Mouse (Mus musculus) forebrain, embryonic 14.5 days (tissue): ENCODE data around the gene Spats2l. TPM values are rescaled to one million over a fixed set of nuclear protein-coding genes. Genes with fewer than 3 reads are reported as not detected.

Experiments used
- ATAC-seq: fragments of 200-750 bp; cut with Nextera tagmentation; 2 replicates; pipeline ENCODE4 v1.8.0; 2017; ENCODE audit warnings: mild to moderate bottlenecking, moderate library complexity
- DNase-seq: peaks from one replicate; pipeline ENCODE4 v3.0.0-alpha.2; 2015; ENCODE audit warnings: low spot score
- H3K27ac ChIP-seq: fragments of 300-500 bp; sonication (generic); 2 replicates; pipeline ENCODE4 v1.5.1; 2014; ENCODE audit warnings: low read depth, mild to moderate bottlenecking, control low read depth, low read length, moderate library complexity
- H3K27me3 ChIP-seq: fragments of 300-500 bp; sonication (generic); replicated peaks from 2 replicates; pipeline ENCODE4 v1.6.1; 2014; ENCODE audit warnings: low read length, control low read depth, mixed read lengths; ENCODE audit not compliant: control insufficient read depth, insufficient read depth
- H3K36me3 ChIP-seq: fragments of 300-500 bp; sonication (generic); 2 replicates; pipeline ENCODE4 v1.6.1; 2014; ENCODE audit warnings: low read length, control low read depth; ENCODE audit not compliant: control insufficient read depth, insufficient read depth
- H3K4me1 ChIP-seq: fragments of 300-500 bp; sonication (generic); 2 replicates; pipeline ENCODE4 v1.6.1; 2014; ENCODE audit warnings: antibody characterized with exemption, low read length, control low read depth; ENCODE audit not compliant: control insufficient read depth, insufficient read depth
- H3K4me2 ChIP-seq: fragments of 300-500 bp; sonication (generic); 2 replicates; pipeline ENCODE4 v1.6.1; 2014; ENCODE audit warnings: mild to moderate bottlenecking, control low read depth, low read length
- H3K4me3 ChIP-seq: fragments of 300-500 bp; sonication (generic); 2 replicates; pipeline ENCODE4 v1.5.1; 2014; ENCODE audit warnings: low read depth, low read length, control low read depth
- H3K9ac ChIP-seq: fragments of 300-500 bp; sonication (generic); 2 replicates; pipeline ENCODE4 v1.6.1; 2014; ENCODE audit warnings: mild to moderate bottlenecking, low read length, control low read depth, moderate library complexity
- H3K9me3 ChIP-seq: fragments of 300-500 bp; sonication (generic); replicated peaks from 2 replicates; pipeline ENCODE4 v1.6.1; 2016; ENCODE audit warnings: low read length, control low read depth, mixed read lengths; ENCODE audit not compliant: control insufficient read depth
- WGBS: fragments of 180-500 bp; shearing (Covaris S2); extraction: QIAGEN DNeasy Blood & Tissue Kit; methylation state at CpG from one replicate; pipeline ENCODE4 v1.1.7; 2014; 5-methylcytosine and 5-hydroxymethylcytosine counted together
- polyA plus RNA-seq: library from polyadenylated mRNA; unstranded; fragments of >200 nt; fragmentation: Nextera tagmentation; extraction: Ambion mirVana; gene quantifications from 2 replicates; pipeline ENCODE4 v1.2.1, GENCODE M21; 2014

Spats2l gene
- polyA plus RNA-seq, 1 experiment from 2014 or later = 45.4 TPM

DNA sequence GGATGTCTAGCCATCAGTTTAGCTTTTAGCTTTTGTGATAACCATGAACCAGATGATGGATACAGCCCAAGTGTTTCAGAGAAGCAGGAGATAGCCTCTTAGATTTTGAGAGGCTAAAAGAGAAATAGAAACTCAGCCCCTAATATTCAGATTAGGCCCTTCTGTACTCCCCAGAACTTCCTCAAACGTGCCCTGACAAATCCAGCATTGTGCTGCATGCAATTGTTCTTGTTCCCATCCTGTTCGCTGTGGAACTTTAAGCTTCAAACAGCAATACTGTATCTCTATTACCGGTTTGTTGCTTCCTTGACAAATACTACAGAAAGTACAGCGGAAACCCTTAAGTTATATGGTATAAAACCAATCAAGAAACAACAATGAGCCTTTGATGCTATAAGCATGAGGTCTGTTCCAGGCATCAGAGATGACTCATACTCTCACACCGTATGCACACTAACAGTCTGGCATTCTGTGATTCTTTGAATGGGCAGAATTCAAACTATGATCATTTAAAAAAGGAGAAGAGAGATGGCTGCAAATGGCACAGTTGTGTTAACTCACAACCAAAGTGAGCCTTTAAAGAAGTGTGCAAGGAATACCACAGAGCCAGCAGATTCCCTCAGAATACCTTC is 62.8 kb downstream of the Spats2l start:
- Histone ChIP-seq H3K9ac (no peak overlapping the region), H3K4me1 (no peaks in the 10 kb centered on the region), H3K4me2 (no peak overlapping the region), H3K9me3 (no peaks in the 10 kb centered on the region), H3K27me3 (no peaks in the 10 kb centered on the region), H3K27ac (no peak overlapping the region), H3K36me3 (no peaks in the 10 kb centered on the region), H3K4me3 (no peak overlapping the region)
- WGBS = 71% methylated on average over 5 of the region's 5 CpGs
- DNase-seq = no peak
- no peak for ATAC-seq

DNA sequence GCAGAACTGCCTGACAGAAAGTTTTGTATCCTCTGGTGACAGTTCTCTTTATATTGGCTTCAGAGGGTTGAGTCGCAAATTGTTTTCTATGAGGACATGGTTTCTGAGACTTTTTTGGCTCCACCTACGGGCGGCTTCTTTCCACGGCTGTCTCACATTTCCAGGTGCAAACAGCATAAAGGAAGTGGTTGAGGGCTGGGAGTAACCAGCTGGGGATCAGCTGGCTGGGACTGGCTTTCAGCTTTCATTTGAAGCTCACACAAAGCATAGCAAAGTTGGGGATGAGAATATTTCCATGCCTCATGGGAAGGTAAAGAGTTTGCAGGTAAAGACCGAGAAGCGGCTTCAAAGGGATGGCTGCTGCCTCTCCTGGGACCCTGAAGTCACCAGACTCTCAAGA is 65.9 kb downstream of the Spats2l start:
- 89% methylated on average over 6 of the region's 6 CpGs for WGBS
- no peak overlapping the region for H3K4me3 ChIP-seq
- H3K36me3 ChIP-seq = no peaks in the 10 kb centered on the region
- H3K9me3 ChIP-seq = no peaks in the 10 kb centered on the region
- no peak overlapping the region for H3K4me2 ChIP-seq
- no peak for DNase-seq
- no peak overlapping the region for H3K9ac ChIP-seq
- no peaks in the 10 kb centered on the region for H3K27me3 ChIP-seq
- no peak overlapping the region for H3K27ac ChIP-seq
- no peak for ATAC-seq
- H3K4me1 ChIP-seq = no peaks in the 10 kb centered on the region

DNA sequence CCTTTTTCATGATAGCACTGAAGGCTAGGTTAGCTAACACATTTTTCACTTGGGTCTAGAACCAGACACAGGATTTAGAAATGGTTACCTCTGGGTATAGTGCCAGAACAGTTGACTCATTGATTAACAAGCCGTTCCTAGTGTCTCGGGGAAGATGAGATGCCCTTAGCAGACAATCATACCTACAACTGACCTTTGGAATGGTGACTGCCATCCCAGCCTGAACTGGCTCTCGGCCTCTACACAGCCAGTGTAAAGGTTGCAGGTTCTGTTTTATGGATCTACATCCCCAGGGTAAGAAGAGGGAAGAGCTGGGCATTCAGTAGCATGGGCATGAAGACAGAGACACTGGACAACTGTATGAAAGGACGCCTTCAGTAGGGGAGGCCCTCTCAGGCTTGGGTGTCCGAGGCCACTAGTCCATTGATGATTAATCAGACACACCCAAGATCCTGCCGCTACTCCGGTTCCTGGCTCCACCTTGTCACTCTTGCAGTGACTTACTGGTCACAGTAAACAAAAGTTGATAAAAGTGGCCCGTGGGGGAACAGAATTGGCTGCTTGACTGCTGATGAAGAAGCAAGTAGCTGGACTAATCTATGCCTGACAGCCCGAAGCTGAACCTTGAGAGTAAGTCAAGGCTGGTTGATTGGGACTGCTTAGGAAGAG is 71.2 kb downstream of the Spats2l start:
- no peaks in the 10 kb centered on the region for H3K36me3 ChIP-seq
- DNase-seq (no peak), ATAC-seq (no peak)
- H3K4me3 ChIP-seq = no peak overlapping the region
- WGBS = 92% methylated on average over 9 of the region's 9 CpGs
- no peaks in the 10 kb centered on the region for H3K9me3 ChIP-seq
- peaks cover 21% of the 10 kb centered on the region for H3K4me1 ChIP-seq
- no peaks in the 10 kb centered on the region for H3K27me3 ChIP-seq
- H3K9ac ChIP-seq = no peak overlapping the region
- no peak overlapping the region for H3K4me2 ChIP-seq
- H3K27ac ChIP-seq = no peak overlapping the region

- Histone ChIP-seq H3K4me3 (no peak overlapping the region), H3K27me3 (no peaks in the 10 kb centered on the region), H3K4me1 (peaks cover 21% of the 10 kb centered on the region), H3K9ac (no peak overlapping the region), H3K4me2 (no peak overlapping the region), H3K9me3 (no peaks in the 10 kb centered on the region), H3K27ac (peak overlapping the region; percentile 46; the same call in 1 of the 2 replicates), H3K36me3 (no peaks in the 10 kb centered on the region)
- peak; percentile 64 for DNase-seq
- WGBS = 20% methylated on average over 15 of the region's 15 CpGs
- peak; percentile 82 for ATAC-seq
Observed at GRCm38 (mm10) chr1:57846856-57847698, 73.1 kb downstream of the Spats2l start.

- Histone ChIP-seq H3K27ac (no peak overlapping the region), H3K4me3 (no peak overlapping the region), H3K9me3 (no peaks in the 10 kb centered on the region), H3K27me3 (no peaks in the 10 kb centered on the region), H3K9ac (no peak overlapping the region), H3K36me3 (no peaks in the 10 kb centered on the region), H3K4me1 (peaks cover 21% of the 10 kb centered on the region), H3K4me2 (no peak overlapping the region)
- 91% methylated on average over 4 of the region's 4 CpGs for WGBS
- ATAC-seq (no peak), DNase-seq (no peak)
Observed at GRCm38 (mm10) chr1:57849087-57849486, 75.1 kb downstream of the Spats2l start.

GRCm38 (mm10) chr1:57849916-57850315 is 76.0 kb downstream of the Spats2l start:
- Histone ChIP-seq H3K4me3 (no peak overlapping the region), H3K4me2 (no peak overlapping the region), H3K36me3 (no peaks in the 10 kb centered on the region), H3K27ac (no peak overlapping the region), H3K9ac (no peak overlapping the region), H3K27me3 (no peaks in the 10 kb centered on the region), H3K4me1 (peaks cover 21% of the 10 kb centered on the region), H3K9me3 (no peaks in the 10 kb centered on the region)
- ATAC-seq = no peak
- WGBS = 72% methylated on average over 3 of the region's 3 CpGs
- peak; percentile 47 for DNase-seq

DNA sequence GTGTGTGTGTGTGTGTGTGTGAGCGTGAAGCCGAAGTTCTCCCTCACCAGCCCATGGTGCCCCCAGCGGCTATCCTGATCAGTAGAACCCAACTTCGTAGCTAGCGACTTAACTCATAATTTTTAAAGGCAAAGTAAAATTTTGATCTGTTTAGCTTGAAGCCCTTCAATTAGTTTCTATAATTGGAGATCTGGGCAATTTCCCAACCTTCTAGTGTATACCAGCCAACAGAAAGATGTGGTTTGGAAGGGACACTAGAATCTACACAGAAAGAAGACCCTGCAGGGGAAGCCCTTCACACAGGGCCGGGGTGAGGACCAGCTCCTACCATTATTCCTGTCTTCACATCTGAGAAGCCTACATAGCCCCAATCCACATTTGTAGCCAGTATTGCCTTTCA is 77.9 kb downstream of the Spats2l start:
- Histone ChIP-seq H3K27me3 (no peaks in the 10 kb centered on the region), H3K9ac (no peak overlapping the region), H3K9me3 (no peaks in the 10 kb centered on the region), H3K4me3 (no peak overlapping the region), H3K4me1 (peaks cover 15% of the 10 kb centered on the region), H3K36me3 (no peaks in the 10 kb centered on the region), H3K27ac (no peak overlapping the region), H3K4me2 (no peak overlapping the region)
- no peak for ATAC-seq
- DNase-seq = peak; percentile 32
- WGBS = 98% methylated on average over 6 of the region's 6 CpGs

DNA sequence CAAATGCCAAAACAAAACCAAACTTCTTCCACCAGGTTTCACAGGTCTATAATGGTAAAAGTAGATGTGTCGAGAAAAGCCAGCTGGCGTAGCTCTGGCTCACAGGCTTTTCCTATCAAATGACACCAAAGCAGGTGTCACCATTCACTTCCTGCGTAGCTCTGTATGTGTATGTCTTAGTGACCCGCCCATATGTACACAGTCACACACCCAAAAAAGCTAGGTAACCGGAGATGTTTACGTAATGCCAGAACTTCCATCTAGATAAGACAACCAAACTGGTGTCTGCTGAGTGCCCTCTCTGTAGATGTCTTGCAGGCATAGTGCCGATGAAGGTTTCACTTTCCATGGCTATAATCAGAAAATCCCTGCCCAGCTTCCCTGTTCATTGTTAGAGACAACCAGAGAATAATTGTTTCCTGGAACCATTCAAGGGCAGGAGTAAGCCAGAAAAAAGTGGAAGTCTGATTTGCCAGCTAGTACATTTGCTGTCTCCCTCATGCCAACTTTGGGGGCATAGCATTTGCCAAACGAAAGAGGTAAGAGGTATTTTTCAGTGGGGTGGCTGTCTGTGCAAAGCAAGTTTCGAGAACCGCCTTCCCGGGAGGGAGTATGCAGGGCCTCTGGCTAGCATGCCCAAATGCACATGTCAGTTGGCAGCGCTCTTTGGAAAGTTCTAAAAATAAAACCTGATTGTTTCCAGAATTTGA is 78.8 kb downstream of the Spats2l start:
- ATAC-seq (no peak), DNase-seq (peak; percentile 18)
- Histone ChIP-seq H3K27me3 (no peaks in the 10 kb centered on the region), H3K9me3 (no peaks in the 10 kb centered on the region), H3K4me2 (no peak overlapping the region), H3K9ac (no peak overlapping the region), H3K4me1 (peaks cover 7% of the 10 kb centered on the region), H3K4me3 (no peak overlapping the region), H3K27ac (no peak overlapping the region), H3K36me3 (no peaks in the 10 kb centered on the region)
- 86% methylated on average over 12 of the region's 12 CpGs for WGBS
